Comparison of ENCODE assay signal across 22 mouse cellular contexts in genomic region chr6:137469541-137469940, GRCm38 (mm10).
A peak's percentile ranks its signal among the peaks of the same experiment; 100 is the strongest.
DNase-seq lines count a peak whose midpoint lies in the region; ATAC-seq and TF ChIP-seq lines count a peak whose summit lies in the region.
"Had no signal": no experiment of that assay in that cellular context is flagged by ENCODE, and none has a peak within 500 bp of the region (broad histone marks: within the 10 kb centered on the region; RNA-seq: fewer than 3 reads in every experiment).

No protein-coding gene starts in this region.

- 96% methylated on average over 4 of the region's 4 CpGs for WGBS in midbrain, postnatal 0 days
- WGBS in midbrain, embryonic 13.5 days: 100% methylated on average over 4 of the region's 4 CpGs

- no peaks in the 10 kb centered on the region for H3K36me3 ChIP-seq in midbrain, postnatal 0 days (ENCODE audit: insufficient read depth, low read length)
- no peaks in the 10 kb centered on the region for H3K36me3 ChIP-seq in midbrain, embryonic 13.5 days
- H3K36me3 ChIP-seq: embryonic facial prominence, embryonic 10.5 days; heart, embryonic 15.5 days; limb, embryonic 13.5 days; midbrain, embryonic 12.5 days; stomach, embryonic 15.5 days had no signal

- H3K27ac ChIP-seq in gastrocnemius, adult 2 months: no peak overlapping the region
- H3K27ac ChIP-seq in left cerebral cortex, adult 2 months: no peak overlapping the region
- H3K27ac ChIP-seq in midbrain, postnatal 0 days (ENCODE audit: low read depth, low read length): no peak overlapping the region
- H3K27ac ChIP-seq in midbrain, embryonic 13.5 days: no peak overlapping the region
- H3K27ac ChIP-seq: embryonic facial prominence, embryonic 10.5 days; midbrain, embryonic 12.5 days; stomach, embryonic 15.5 days had no signal

- H3K9ac ChIP-seq in midbrain, postnatal 0 days (replicated peaks; ENCODE audit: low read length, poor library complexity, severe bottlenecking): no peak overlapping the region
- H3K9ac ChIP-seq in midbrain, embryonic 13.5 days (replicated peaks): no peak overlapping the region
- H3K9ac ChIP-seq: heart, embryonic 15.5 days; limb, embryonic 13.5 days; midbrain, embryonic 12.5 days; stomach, embryonic 15.5 days had no signal

- no peaks in the 10 kb centered on the region for H3K27me3 ChIP-seq in midbrain, postnatal 0 days (ENCODE audit: insufficient read depth, low read length)
- H3K27me3 ChIP-seq in midbrain, embryonic 13.5 days: peaks cover 12% of the 10 kb centered on the region
- H3K27me3 ChIP-seq: heart, embryonic 15.5 days; limb, embryonic 13.5 days; midbrain, embryonic 12.5 days; stomach, embryonic 15.5 days had no signal

- H3K4me1 ChIP-seq in midbrain, postnatal 0 days (ENCODE audit: insufficient read depth, low read length): 0 out of 2 replicates have a peak, but pooled peaks cover 3% of the 10 kb centered on the region
- peaks cover 20% of the 10 kb centered on the region for H3K4me1 ChIP-seq in midbrain, embryonic 13.5 days (replicated peaks)

- peak; percentile 11; the same call in 1 of the 2 replicates for TF ChIP-seq CTCF in gastrocnemius, adult 2 months (IDR thresholded peaks at IDR 0.05)
- peak; percentile 4; the same call in 1 of the 2 replicates for TF ChIP-seq CTCF in left cerebral cortex, adult 2 months (IDR thresholded peaks at IDR 0.05)
- TF ChIP-seq CTCF in midbrain, postnatal 0 days (IDR thresholded peaks at IDR 0.05): peak; percentile 31; the same call in 1 of the 2 replicates

- no peak for ATAC-seq in midbrain, postnatal 0 days (ENCODE audit: low FRiP score)
- no peak for ATAC-seq in midbrain, embryonic 13.5 days
- ATAC-seq: CD4-positive, CD25-positive, alpha-beta regulatory T cell, adult 4 months had no signal

- no peak overlapping the region for H3K4me3 ChIP-seq in gastrocnemius, adult 2 months
- H3K4me3 ChIP-seq in left cerebral cortex, adult 2 months: no peak overlapping the region
- H3K4me3 ChIP-seq in midbrain, postnatal 0 days (ENCODE audit: low read depth, low read length): no peak overlapping the region
- no peak overlapping the region for H3K4me3 ChIP-seq in midbrain, embryonic 13.5 days (replicated peaks)
- H3K4me3 ChIP-seq: embryonic facial prominence, embryonic 10.5 days; heart, embryonic 15.5 days; limb, embryonic 13.5 days; midbrain, embryonic 12.5 days; myocyte; stomach, embryonic 15.5 days had no signal

- no peaks in the 10 kb centered on the region for H3K9me3 ChIP-seq in midbrain, postnatal 0 days (ENCODE audit: low read length)
- H3K9me3 ChIP-seq in midbrain, embryonic 13.5 days: no peaks in the 10 kb centered on the region
- H3K9me3 ChIP-seq: embryonic facial prominence, embryonic 10.5 days; heart, embryonic 15.5 days; limb, embryonic 13.5 days; stomach, embryonic 15.5 days had no signal

- intact Hi-C loops in gastrocnemius, adult 2 months (cut with DNase I): no loop called here
- intact Hi-C loops in left cerebral cortex, adult 2 months (cut with DNase I): no loop called here
- intact Hi-C loops in left cerebral cortex, postnatal 36 days (cut with DNase I): no loop called here

- no peak overlapping the region for H3K4me2 ChIP-seq in midbrain, postnatal 0 days (ENCODE audit: low read depth, low read length, poor library complexity, severe bottlenecking)
- H3K4me2 ChIP-seq in midbrain, embryonic 13.5 days (replicated peaks): no peak overlapping the region
- H3K4me2 ChIP-seq: heart, embryonic 15.5 days; limb, embryonic 13.5 days; midbrain, embryonic 12.5 days; stomach, embryonic 15.5 days had no signal

- no peak for DNase-seq in gastrocnemius, adult 2 months
- no peak for DNase-seq in gastrocnemius, adult 18-20 months (ENCODE audit: low spot score)
- DNase-seq in left cerebral cortex, adult 2 months (ENCODE audit: extremely low spot score in 1 of 2, low spot score in 2 of 2): no peak
- DNase-seq in left cerebral cortex, postnatal 36 days (ENCODE audit: low spot score in 2 of 2): no peak
- no peak for DNase-seq in midbrain, postnatal 0 days (ENCODE audit: low spot score)
- DNase-seq in adrenal gland, postnatal 36 days: no peak
- DNase-seq in adrenal gland, adult 8-10 months: no peak
- DNase-seq: cerebellum, adult 9-10 months; heart, adult 18-20 months; kidney, adult 9 months; kidney, postnatal 36 days; layer of hippocampus, adult 9-11 months; lung, adult 2 months; spleen, adult 18-20 months had no signal
